12 mouse cellular contexts compared by ENCODE assay signal in the genomic region with DNA sequence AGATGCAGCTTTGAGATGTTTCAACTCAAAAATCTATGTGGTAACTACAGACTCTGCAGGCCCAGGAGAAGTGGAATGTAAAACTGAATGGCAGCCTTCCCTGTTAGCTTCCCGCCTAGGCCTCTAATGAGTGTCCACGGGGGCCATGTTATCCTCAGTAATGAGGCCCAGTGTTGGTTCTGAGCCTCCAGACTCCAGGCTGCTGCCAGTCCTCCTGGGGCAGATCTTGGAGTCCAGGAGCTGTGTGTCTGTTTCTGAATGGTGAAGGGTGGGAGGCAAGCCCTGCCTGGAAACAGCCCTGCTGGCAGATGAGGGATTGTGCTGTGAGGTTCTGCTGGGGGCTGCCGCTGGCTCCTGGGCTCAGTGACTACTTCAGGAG. TPM values are rescaled to one million over a fixed set of nuclear protein-coding genes. Genes with fewer than 3 reads are reported as not detected.
DNase-seq lines count a peak whose midpoint lies in the region; ATAC-seq and TF ChIP-seq lines count a peak whose summit lies in the region.
"Had no signal": no experiment of that assay in that cellular context is flagged by ENCODE, and none has a peak within 500 bp of the region (broad histone marks: within the 10 kb centered on the region; RNA-seq: fewer than 3 reads in every experiment).

No protein-coding gene starts in this region.

- 43% methylated on average over 3 of the region's 3 CpGs for WGBS in forebrain, postnatal 0 days
- 36% methylated on average over 3 of the region's 3 CpGs for WGBS in forebrain, embryonic 14.5 days
- 63% methylated on average over 3 of the region's 3 CpGs for WGBS in neural tube, embryonic 11.5 days
- 34% methylated on average over 3 of the region's 3 CpGs for WGBS in limb, embryonic 10.5 days
- WGBS in stomach, embryonic 15.5 days = 53% methylated on average over 3 of the region's 3 CpGs

- peak; percentile 36 for ATAC-seq in forebrain, postnatal 0 days
- no peak for ATAC-seq in forebrain, embryonic 14.5 days
- ATAC-seq in neural tube, embryonic 11.5 days (ENCODE audit: insufficient read depth, low FRiP score, low TSS enrichment) = no peak
- no peak for ATAC-seq in stomach, embryonic 15.5 days (ENCODE audit: insufficient read depth, low FRiP score, low read depth)

- H3K4me1 ChIP-seq in forebrain, postnatal 0 days (ENCODE audit: insufficient read depth) = no peaks in the 10 kb centered on the region
- no peaks in the 10 kb centered on the region for H3K4me1 ChIP-seq in forebrain, embryonic 14.5 days (ENCODE audit: control insufficient read depth, insufficient read depth, low read length)
- no peaks in the 10 kb centered on the region for H3K4me1 ChIP-seq in neural tube, embryonic 11.5 days (ENCODE audit: control insufficient read depth, insufficient read depth, low read length)
- peaks cover 91% of the 10 kb centered on the region for H3K4me1 ChIP-seq in limb, embryonic 10.5 days
- peaks cover 23% of the 10 kb centered on the region for H3K4me1 ChIP-seq in stomach, embryonic 15.5 days

- no peak overlapping the region for H3K9ac ChIP-seq in forebrain, postnatal 0 days
- H3K9ac ChIP-seq in forebrain, embryonic 14.5 days (ENCODE audit: low read length) = no peak overlapping the region
- no peak overlapping the region for H3K9ac ChIP-seq in neural tube, embryonic 11.5 days (ENCODE audit: low read length)
- H3K9ac ChIP-seq in stomach, embryonic 15.5 days = no peak overlapping the region
- H3K9ac ChIP-seq: liver, embryonic 14.5 days had no signal

- H3K4me2 ChIP-seq in forebrain, postnatal 0 days (ENCODE audit: low read depth) = no peak overlapping the region
- no peak overlapping the region for H3K4me2 ChIP-seq in forebrain, embryonic 14.5 days (ENCODE audit: low read length)
- H3K4me2 ChIP-seq in neural tube, embryonic 11.5 days (ENCODE audit: low read depth) = no peak overlapping the region
- H3K4me2 ChIP-seq in stomach, embryonic 15.5 days = no peak overlapping the region

- no peaks in the 10 kb centered on the region for H3K27me3 ChIP-seq in forebrain, postnatal 0 days (ENCODE audit: insufficient read depth, low read length)
- no peaks in the 10 kb centered on the region for H3K27me3 ChIP-seq in forebrain, embryonic 14.5 days (replicated peaks; ENCODE audit: control insufficient read depth, insufficient read depth, low read length)
- no peaks in the 10 kb centered on the region for H3K27me3 ChIP-seq in neural tube, embryonic 11.5 days (ENCODE audit: control insufficient read depth, insufficient read depth, low read length)
- no peaks in the 10 kb centered on the region for H3K27me3 ChIP-seq in limb, embryonic 10.5 days (ENCODE audit: low read depth, poor library complexity, severe bottlenecking)
- no peaks in the 10 kb centered on the region for H3K27me3 ChIP-seq in stomach, embryonic 15.5 days (replicated peaks)

- no peaks in the 10 kb centered on the region for H3K9me3 ChIP-seq in forebrain, postnatal 0 days (ENCODE audit: low read length)
- H3K9me3 ChIP-seq in forebrain, embryonic 14.5 days (replicated peaks; ENCODE audit: control insufficient read depth, low read length) = no peaks in the 10 kb centered on the region
- no peaks in the 10 kb centered on the region for H3K9me3 ChIP-seq in neural tube, embryonic 11.5 days (ENCODE audit: control insufficient read depth, low read length)
- H3K9me3 ChIP-seq in limb, embryonic 10.5 days (replicated peaks) = no peaks in the 10 kb centered on the region
- no peaks in the 10 kb centered on the region for H3K9me3 ChIP-seq in stomach, embryonic 15.5 days

- no peaks in the 10 kb centered on the region for H3K36me3 ChIP-seq in forebrain, postnatal 0 days (ENCODE audit: insufficient read depth)
- H3K36me3 ChIP-seq in forebrain, embryonic 14.5 days (ENCODE audit: control insufficient read depth, insufficient read depth, low read length) = no peaks in the 10 kb centered on the region
- no peaks in the 10 kb centered on the region for H3K36me3 ChIP-seq in neural tube, embryonic 11.5 days (ENCODE audit: control insufficient read depth, insufficient read depth, low read length)
- H3K36me3 ChIP-seq in limb, embryonic 10.5 days = no peaks in the 10 kb centered on the region
- no peaks in the 10 kb centered on the region for H3K36me3 ChIP-seq in stomach, embryonic 15.5 days

- no peak for DNase-seq in forebrain, postnatal 0 days
- no peak for DNase-seq in forebrain, embryonic 14.5 days (ENCODE audit: low spot score)
- peak; percentile 31 for DNase-seq in neural tube, embryonic 11.5 days (ENCODE audit: low spot score)
- no peak for DNase-seq in neural tube, embryonic 10.5 days (ENCODE audit: extremely low spot score, low spot score)
- no peak for DNase-seq in limb, embryonic 10.5 days (ENCODE audit: low spot score)
- DNase-seq in gastrocnemius, postnatal 25 days = no peak
- no peak for DNase-seq in embryo, embryonic 10.5 days (ENCODE audit: low spot score)
- DNase-seq: adrenal gland, postnatal 25 days; B cell, adult 2 months; cerebellum, adult 9-10 months had no signal

- no peak overlapping the region for H3K27ac ChIP-seq in forebrain, postnatal 0 days (ENCODE audit: low read depth, low read length)
- no peak overlapping the region for H3K27ac ChIP-seq in forebrain, embryonic 14.5 days (ENCODE audit: low read depth, low read length)
- peak overlapping the region; percentile 4; the same call in 1 of the 2 replicates for H3K27ac ChIP-seq in neural tube, embryonic 11.5 days (ENCODE audit: low read depth, low read length)
- H3K27ac ChIP-seq in limb, embryonic 10.5 days = peak overlapping the region; percentile 91
- H3K27ac ChIP-seq in stomach, embryonic 15.5 days = peak overlapping the region; percentile 65
- H3K27ac ChIP-seq: liver, embryonic 14.5 days had no signal

- H3K4me3 ChIP-seq in forebrain, postnatal 0 days (ENCODE audit: low read depth, low read length) = no peak overlapping the region
- H3K4me3 ChIP-seq in forebrain, embryonic 14.5 days (ENCODE audit: low read depth, low read length) = no peak overlapping the region
- no peak overlapping the region for H3K4me3 ChIP-seq in neural tube, embryonic 11.5 days (ENCODE audit: low read depth, low read length)
- peak overlapping the region; percentile 30; the same call in 1 of the 2 replicates for H3K4me3 ChIP-seq in limb, embryonic 10.5 days
- H3K4me3 ChIP-seq in stomach, embryonic 15.5 days (replicated peaks) = no peak overlapping the region

- TF ChIP-seq CTCF in forebrain, postnatal 0 days (IDR thresholded peaks at IDR 0.05; ENCODE audit: low read depth) = no peak

RNA-seq across cellular contexts. Expression of a gene that starts 10.3 kb away (rescaled TPM):
- 0.05 and 0.92 TPM in 2 replicates for total RNA-seq in forebrain, postnatal 0 days (2014; rRNA removed)
- polyA plus RNA-seq in forebrain, postnatal 0 days (2015; fragmentation: Nextera tagmentation; extraction: Ambion mirVana) = 0.58 and 0.61 TPM in 2 replicates
- polyA plus RNA-seq in forebrain, embryonic 14.5 days (2014; fragmentation: Nextera tagmentation; extraction: Ambion mirVana) = 0.42 and 0.58 TPM in 2 replicates
- polyA plus RNA-seq in neural tube, embryonic 11.5 days (2014; fragmentation: Nextera tagmentation; extraction: Ambion mirVana) = 0.26 and 0.44 TPM in 2 replicates
- polyA plus RNA-seq in limb, embryonic 10.5 days (2016; fragmentation: Nextera tagmentation; extraction: Ambion mirVana) = 0.63 and 1.2 TPM in 2 replicates
- 4.0 and 5.0 TPM in 2 replicates for polyA plus RNA-seq in stomach, embryonic 15.5 days (2015; fragmentation: Nextera tagmentation; extraction: Ambion mirVana)
- under 1 TPM; 0.21 to 0.36 TPM for total RNA-seq in gastrocnemius, postnatal 25 days (2021)

RNA-seq across cellular contexts. Expression of a gene that starts 32.2 kb away (rescaled TPM):
- total RNA-seq in forebrain, postnatal 0 days (2014; rRNA removed) = 151 and 181 TPM in 2 replicates
- polyA plus RNA-seq in forebrain, postnatal 0 days (2015; fragmentation: Nextera tagmentation; extraction: Ambion mirVana) = 169 and 171 TPM in 2 replicates
- 422 and 438 TPM in 2 replicates for polyA plus RNA-seq in forebrain, embryonic 14.5 days (2014; fragmentation: Nextera tagmentation; extraction: Ambion mirVana)
- polyA plus RNA-seq in neural tube, embryonic 11.5 days (2014; fragmentation: Nextera tagmentation; extraction: Ambion mirVana) = 613 and 627 TPM in 2 replicates
- 642 and 645 TPM in 2 replicates for polyA plus RNA-seq in limb, embryonic 10.5 days (2016; fragmentation: Nextera tagmentation; extraction: Ambion mirVana)
- 311 and 348 TPM in 2 replicates for polyA plus RNA-seq in stomach, embryonic 15.5 days (2015; fragmentation: Nextera tagmentation; extraction: Ambion mirVana)
- total RNA-seq in gastrocnemius, postnatal 25 days (2021) = 10 to 100 TPM; 61.8 to 62.6 TPM

Comparison
In these comparisons a context has a peak if more than half of its experiments do, and no peak if none do; other contexts are left out.
1. H3K27ac ChIP-seq: peak in neural tube, embryonic 11.5 days (single experiment), limb, embryonic 10.5 days (single experiment) and stomach, embryonic 15.5 days (single experiment); none in forebrain, postnatal 0 days (single experiment) and forebrain, embryonic 14.5 days (single experiment).